Mouse (Mus musculus) 3134 (cell line): ENCODE measurements around the gene Zfp62.

Source experiments
- DNase-seq: peaks from one replicate; pipeline ENCODE4 v3.0.0-alpha.2; 2011; ENCODE audit warnings: low spot score; ENCODE audit not compliant: insufficient read length; ENCODE audit errors: extremely low read depth

The Zfp62 gene

GRCm38 (mm10) chr11:49203771-49204497 is 842 bp downstream of the Zfp62 start:
- no peak for DNase-seq

DNA sequence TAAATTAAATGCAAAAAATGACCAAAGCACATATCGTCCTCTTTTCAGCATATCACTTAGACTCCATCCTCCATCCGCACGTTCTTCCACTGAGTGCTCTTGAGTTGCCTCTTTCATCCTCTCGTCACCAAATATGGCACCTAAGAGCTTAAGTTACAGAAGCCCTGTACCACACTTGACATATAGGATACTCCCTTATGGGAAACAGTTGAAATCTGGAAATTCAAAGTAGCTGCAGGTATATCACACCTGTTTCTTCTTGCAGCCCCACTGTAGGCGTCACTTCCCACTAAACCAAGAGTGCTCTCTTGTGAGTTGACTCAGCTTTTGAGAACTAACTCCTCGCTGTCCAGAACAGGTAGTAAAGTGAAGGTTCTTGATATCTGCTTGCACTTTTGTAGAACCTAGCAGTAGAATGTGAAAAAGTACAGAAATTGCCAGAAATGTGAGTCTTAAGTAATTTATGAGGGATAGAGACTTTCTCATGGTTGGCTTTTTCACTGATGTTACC is 2.0 kb downstream of the Zfp62 start:
- no peak for DNase-seq

DNA sequence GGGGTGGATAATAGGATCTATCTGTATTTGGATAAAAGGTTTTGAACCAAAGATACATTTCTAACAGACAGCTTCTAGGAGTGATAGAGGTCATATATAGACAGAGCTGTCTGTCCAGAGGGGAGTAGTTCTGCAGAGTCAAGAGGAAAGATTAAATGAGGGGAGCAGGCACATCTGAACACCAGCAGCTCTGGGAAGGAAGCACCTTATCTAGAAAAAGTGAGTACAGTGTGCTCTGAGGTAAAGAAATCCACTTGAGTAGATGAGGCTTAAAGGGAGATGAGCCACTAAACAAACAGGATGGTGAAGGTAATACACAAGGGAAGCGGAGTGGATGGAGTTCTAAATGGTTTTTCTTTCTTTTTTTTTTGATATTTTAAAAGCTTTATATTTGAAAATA is 4.4 kb downstream of the Zfp62 start:
- DNase-seq: no peak

DNA sequence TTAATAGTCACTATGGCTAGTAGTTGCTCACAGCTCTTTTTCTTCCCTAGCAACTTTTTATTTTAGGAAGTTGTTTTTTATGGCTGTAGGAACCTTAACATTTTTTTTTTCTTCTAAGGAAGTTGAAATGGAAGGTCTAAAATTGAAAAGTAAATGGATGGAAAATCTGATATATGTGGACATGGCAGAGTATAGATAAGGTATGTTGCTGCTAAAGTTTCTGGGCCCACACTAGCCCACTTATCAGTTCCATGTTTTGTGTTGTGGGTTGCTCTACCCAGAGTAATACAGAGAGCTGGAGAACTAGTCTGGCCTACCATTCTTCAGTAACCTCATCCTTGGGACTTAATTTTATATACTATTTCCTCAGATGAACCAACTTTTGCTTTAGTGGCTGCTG is 9.5 kb downstream of the Zfp62 start:
- no peak for DNase-seq

GRCm38 (mm10) chr11:49213505-49213904 is 10.4 kb downstream of the Zfp62 start:
- DNase-seq: no peak

GRCm38 (mm10) chr11:49219271-49219670 is 16.2 kb downstream of the Zfp62 start:
- no peak for DNase-seq

GRCm38 (mm10) chr11:49224455-49224854 is 21.4 kb downstream of the Zfp62 start:
- DNase-seq: no peak

DNA sequence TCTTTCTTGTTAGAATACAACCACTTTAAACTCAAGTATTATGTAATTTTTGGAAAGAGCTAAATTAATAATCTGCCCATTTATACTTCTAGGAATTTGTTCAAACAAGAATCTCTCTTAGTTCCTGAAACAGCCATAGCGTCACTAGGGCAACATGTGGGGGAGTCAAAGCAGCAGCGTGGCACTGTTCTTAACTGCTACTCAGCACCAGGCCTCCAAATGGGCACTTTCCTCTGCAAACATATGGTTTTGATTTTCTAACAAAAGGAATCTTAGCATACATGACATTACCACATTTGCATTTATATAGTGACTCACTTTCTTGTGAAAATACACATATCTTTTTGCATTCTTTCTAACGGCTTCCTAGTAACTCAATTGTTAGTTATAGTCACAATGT is 29.7 kb downstream of the Zfp62 start:
- DNase-seq: no peak

DNA sequence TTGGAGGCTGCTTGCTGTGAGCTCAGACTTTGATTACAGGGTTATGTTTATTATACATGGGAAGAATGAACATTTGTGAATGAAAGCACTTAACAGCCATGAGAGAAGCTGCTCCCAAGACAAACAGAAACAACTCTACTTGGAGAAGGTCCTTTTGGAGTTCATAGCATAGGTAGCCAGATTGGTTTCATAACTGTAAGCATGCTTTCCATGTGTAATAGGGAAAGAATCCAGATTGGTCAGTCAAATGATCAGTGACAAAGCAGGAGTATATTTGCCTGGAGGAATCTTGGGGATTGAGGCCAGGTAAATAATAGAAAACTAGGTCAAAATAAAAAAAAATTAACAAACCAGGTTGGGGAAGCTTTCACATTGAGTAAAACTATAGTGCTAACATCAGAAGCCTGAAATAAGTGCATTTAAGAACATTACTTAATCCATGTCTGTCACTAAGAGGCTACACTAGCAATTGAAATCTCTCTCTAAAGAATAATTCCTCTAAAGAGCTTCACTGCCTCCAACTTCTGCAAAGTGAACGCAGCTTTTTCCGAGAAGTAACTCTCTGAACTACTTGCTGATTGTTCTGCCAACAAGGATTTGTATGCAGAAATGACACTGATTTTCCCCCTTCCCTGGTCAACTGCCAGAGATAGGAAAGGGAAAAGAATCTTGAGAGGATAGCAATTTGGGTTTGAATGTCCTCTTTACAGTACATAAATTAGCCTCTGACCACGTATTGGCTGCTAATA is 32.5 kb downstream of the Zfp62 start:
- DNase-seq: no peak

DNA sequence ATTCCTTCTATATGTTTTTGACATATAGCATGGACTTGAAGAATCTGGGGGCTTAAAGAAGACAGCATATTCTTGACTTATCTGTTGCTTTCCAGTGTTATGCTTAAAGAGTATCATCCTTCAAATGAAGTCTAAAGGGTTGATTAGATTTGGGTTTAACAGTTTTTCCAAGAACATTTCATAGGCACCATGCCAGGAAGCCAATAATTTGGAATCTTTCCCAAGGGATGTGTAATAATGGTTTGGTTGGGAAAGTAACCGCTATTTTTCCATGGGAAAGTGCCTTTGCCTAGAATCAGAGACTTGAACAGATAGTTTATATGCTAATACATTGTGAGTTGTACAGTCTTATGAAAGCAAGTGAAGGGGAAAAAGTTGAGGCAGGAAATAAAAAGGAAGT is 33.8 kb downstream of the Zfp62 start:
- DNase-seq: no peak

GRCm38 (mm10) chr11:49237532-49237931 is 34.4 kb downstream of the Zfp62 start:
- DNase-seq: no peak

- DNase-seq: no peak
Measured at GRCm38 (mm10) chr11:49240310-49240709, 37.2 kb downstream of the Zfp62 start.

DNA sequence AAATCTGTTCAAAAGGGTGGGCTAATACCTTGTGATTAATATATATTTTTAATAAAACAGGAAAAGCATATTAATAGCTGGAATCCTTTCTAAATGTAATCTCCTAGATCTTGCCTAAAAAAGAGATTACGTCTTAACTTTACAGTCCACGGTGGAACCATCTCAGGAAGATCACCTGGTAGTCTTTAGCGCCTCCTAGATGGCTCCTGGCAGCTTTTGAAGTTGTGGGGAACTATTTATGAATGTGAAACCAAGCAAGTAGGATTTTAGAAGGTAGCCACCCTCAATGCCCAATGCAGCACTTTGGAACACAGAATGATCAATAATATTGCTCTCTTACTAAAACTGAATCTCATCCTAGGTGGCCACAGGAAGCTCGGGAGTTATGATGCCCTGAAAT is 37.8 kb downstream of the Zfp62 start:
- no peak for DNase-seq

DNA sequence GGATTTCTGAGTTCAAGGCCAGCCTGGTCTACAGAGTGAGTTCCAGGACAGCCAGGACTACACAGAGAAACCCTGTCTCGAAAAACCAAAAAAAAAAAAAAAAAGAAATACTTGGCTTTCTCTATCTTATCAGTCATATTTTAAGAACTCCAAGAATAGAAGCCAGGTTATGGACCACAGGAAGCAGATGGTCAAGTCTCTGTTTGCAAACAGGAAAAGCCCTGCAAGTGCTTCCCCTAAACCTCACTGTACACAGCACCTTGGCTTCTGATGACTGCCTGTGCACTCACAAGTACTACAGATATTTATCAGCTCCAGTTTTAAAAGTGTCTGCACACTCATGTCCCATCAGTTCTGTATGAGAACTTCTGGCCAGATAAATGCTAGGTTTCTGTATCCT is 38.4 kb downstream of the Zfp62 start:
- DNase-seq: no peak

DNA sequence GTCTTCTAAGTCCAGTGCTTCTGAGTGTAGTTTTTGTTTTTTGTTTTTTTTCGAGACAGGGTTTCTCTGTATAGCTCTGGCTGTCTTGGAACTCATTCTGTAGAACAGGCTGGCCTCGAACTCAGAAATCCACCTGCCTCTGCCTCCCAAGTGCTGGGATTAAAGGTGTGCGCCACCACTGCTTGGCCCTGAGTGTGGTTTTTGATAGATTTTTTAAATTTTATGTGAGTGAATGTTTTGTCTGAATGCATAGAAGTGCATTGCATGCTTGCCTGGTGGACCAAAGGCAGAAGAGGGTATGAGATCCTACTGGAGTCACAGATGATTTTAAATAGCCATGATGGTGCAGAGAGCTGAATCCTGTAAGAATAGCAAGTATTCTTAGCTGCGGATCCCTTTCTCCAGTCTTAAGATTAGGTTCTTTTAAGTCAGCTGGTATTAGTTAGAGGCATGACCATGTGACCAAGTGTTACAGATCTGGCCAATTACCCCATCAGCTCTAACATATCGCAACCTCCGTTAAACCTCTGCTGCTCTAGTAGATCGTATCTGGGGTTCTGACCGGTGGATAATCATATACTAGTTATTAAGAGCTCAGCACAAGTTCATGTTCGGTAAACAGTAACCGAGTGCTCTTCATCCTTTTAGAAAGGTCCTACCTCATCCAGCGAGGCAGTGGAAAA is 40.0 kb downstream of the Zfp62 start:
- DNase-seq: no peak

DNA sequence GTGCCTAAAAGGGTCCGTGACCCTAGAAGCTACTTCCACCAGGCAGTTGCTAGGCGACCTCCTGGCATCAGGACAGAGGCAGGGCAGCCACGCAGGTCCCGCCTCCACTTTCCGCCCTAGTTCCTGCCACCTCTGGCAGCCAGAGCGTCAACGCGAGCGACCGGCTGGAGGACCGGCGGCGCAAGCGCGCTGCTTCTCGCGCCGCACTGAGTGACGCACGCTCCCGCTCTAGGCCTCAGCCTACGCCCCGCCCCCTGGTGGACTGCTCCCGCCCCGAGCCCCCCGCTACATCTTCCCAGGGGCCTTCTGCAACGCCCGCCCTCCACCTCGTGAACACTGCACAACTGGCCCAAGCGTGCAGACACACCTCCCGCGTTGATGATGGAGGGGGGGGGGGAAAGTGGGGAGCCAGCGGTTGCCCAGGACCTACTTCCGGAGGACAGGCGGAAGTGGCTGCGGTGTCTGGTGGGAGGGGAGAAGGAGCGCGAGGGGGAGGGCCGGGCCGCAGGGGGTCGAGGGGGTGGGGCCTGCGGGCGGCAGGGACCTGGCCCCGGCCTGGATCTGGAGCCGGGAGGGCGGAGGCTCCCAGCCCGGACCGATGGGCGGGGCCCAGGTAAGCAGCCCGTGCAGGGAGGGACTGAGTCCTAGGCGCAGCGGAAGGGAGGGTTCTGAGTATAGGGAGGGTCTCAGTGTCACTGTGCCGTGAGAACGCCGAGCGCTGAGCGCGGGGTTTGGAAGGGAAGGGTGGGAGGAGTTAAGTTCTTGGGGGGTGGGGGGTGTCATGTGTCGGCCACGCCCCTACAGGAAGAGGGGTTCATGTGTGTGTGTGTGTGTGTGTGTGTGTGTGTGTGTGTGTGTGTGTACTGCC is 40.9 kb downstream of the Zfp62 start, which contains the start of gene Mgat1:
Mgat1 (plus strand) TSS at position 465 of the 868 bp plus-strand sequence.
- peak; percentile 99 for DNase-seq

DNA sequence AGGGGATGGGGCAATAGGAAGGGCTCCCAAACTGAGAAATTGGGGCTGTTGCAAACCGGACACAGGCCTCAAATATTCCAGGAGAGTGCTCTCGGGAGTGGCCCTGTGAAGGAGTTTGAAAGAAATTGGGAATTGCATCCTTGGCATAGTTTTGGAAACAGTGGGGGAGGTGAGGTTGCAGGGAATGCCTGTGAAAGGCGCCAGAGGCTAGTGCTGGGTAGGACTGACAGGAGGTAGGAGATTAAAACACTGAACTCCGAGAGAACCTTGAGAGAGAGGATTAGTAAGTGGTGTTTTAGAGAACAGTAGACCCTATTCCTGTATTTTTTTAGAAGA is 41.5 kb downstream of the Zfp62 start:
- DNase-seq: no peak

DNA sequence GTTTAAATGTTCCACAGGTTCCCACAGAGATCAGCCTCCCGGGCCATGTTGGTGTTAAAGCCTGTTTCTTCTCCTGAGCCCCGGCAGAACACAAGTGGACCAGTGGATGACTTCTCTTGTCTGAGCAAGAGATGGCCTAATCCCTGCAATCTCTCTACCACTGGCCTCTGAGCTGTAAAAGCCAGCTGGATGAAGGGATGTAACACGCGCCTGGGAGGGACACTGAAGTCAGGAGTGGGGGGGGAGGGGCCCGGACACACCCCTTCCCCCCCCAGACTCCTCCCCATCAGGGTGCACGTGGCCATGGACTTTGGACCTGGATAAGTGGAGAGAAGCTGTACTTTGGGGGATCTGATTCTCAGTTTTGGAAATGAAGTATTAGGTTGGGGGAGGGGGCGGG is 42.1 kb downstream of the Zfp62 start:
- DNase-seq: peak; percentile 89

DNA sequence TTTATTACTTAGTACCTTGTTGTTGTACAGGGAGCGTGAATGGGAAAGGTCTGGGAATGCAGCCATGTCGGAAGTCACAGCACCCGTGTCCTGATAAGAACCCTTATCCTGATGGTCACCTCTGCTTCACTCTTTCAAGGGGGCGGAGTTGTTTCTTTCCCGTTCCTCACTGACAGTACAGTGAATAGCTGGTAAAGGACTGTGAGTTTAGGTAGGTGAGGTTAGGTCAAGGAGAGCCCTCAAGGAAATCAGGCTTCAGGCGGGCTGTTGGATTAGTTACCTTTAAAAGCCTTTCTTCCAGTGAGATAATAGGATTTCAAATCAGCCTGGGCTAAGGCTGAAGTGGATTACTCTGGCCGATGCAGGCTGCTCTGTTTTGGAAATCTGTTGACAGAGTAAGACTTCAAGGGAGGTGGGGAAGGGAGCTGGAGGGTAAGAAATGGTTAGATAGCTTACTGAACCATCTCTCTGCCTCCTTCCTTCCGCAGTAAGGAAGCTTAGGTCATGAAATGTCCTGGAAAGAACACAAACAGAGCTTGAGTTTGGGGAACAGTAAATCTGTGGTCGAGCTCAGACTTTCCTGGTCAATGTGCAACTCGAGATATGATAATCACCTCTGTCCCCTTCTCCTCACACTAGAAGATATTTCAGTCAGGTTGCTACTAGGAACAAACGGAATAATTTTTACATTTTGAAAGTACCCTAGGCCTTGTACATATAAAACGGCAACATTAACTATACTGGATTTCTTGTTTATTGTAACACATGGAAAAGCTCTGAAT is 42.7 kb downstream of the Zfp62 start:
- no peak for DNase-seq

- no peak for DNase-seq
Measured at GRCm38 (mm10) chr11:49246523-49246922, 43.4 kb downstream of the Zfp62 start.
